Mouse (Mus musculus) monocyte, adult 2 months (primary cell): ENCODE data around the gene Usp25.

Experiments
- DNase-seq, 2 experiments: peaks; one replicate each; pipeline ENCODE4 v3.0.0; 2022; ENCODE audit warnings: low spot score in 2 of 2, low read depth in 1 of 2

Gene Usp25

GRCm38 (mm10) chr16:77140651-77141050 lies 127.1 kb downstream of the Usp25 start:
- DNase-seq, result no peak

GRCm38 (mm10) chr16:77146801-77147200 lies 133.3 kb downstream of the Usp25 start:
- DNase-seq, result no peak

- no peak for DNase-seq
These were observed 136.8 kb downstream of the Usp25 start for GRCm38 (mm10) chr16:77150338-77150737.

GRCm38 (mm10) chr16:77150884-77151283 lies 137.4 kb downstream of the Usp25 start:
- no peak for DNase-seq

- no peak for DNase-seq
These were observed 138.8 kb downstream of the Usp25 start for GRCm38 (mm10) chr16:77152288-77152687.

- DNase-seq, result no peak
These were observed 139.8 kb downstream of the Usp25 start for GRCm38 (mm10) chr16:77153216-77153715.

- no peak for DNase-seq
These were observed 140.3 kb downstream of the Usp25 start for GRCm38 (mm10) chr16:77153815-77154214.

GRCm38 (mm10) chr16:77154831-77155230 lies 141.3 kb downstream of the Usp25 start:
- DNase-seq, result no peak
